Mouse (Mus musculus) midbrain, embryonic 15.5 days (tissue): ENCODE results near the gene Iqcf5. TPM values are rescaled to one million over a fixed set of nuclear protein-coding genes. Genes with fewer than 3 reads are reported as not detected.
"Not testable (repeated sequence)": the region's sequence is repeated elsewhere in the genome, so short reads cannot be mapped to it uniquely, and the experiment has no call there.

ENCODE experiments used
- ATAC-seq: fragments of 200-750 bp; cut with Nextera tagmentation; replicated peaks from 2 replicates; pipeline ENCODE4 v1.8.0; 2017; ENCODE audit warnings: moderate TSS enrichment
- H3K27ac ChIP-seq: fragments of 300-500 bp; sonication (generic); 2 replicates; pipeline ENCODE4 v1.5.1; 2015; ENCODE audit warnings: mild to moderate bottlenecking, inconsistent platforms
- H3K27me3 ChIP-seq: fragments of 300-500 bp; sonication (generic); replicated peaks from 2 replicates; pipeline ENCODE4 v1.6.1; 2015; ENCODE audit warnings: inconsistent platforms
- H3K36me3 ChIP-seq: fragments of 300-500 bp; sonication (generic); replicated peaks from 2 replicates; pipeline ENCODE4 v1.6.1; 2015; ENCODE audit warnings: inconsistent platforms
- H3K4me1 ChIP-seq: fragments of 300-500 bp; sonication (generic); 2 replicates; pipeline ENCODE4 v1.6.1; 2015; ENCODE audit warnings: inconsistent platforms
- H3K4me2 ChIP-seq: fragments of 300-500 bp; sonication (generic); 2 replicates; pipeline ENCODE4 v1.6.1; 2015; ENCODE audit warnings: inconsistent platforms, mild to moderate bottlenecking, moderate library complexity
- H3K4me3 ChIP-seq: fragments of 300-500 bp; sonication (generic); 2 replicates; pipeline ENCODE4 v1.5.1; 2015; ENCODE audit warnings: mild to moderate bottlenecking, inconsistent platforms
- H3K9ac ChIP-seq: fragments of 300-500 bp; sonication (generic); 2 replicates; pipeline ENCODE4 v1.6.1; 2015; ENCODE audit warnings: mild to moderate bottlenecking, inconsistent platforms
- H3K9me3 ChIP-seq: fragments of 300-500 bp; sonication (generic); 2 replicates; pipeline ENCODE4 v1.6.1; 2016; ENCODE audit warnings: inconsistent platforms
- WGBS: fragments of 180-500 bp; shearing (Covaris S2); methylation state at CpG from one replicate; pipeline ENCODE4 v1.1.7; 2015; ENCODE audit warnings: mixed read lengths; 5-methylcytosine and 5-hydroxymethylcytosine counted together
- polyA plus RNA-seq: library from polyadenylated mRNA; unstranded; fragments of >200 nt; fragmentation: Nextera tagmentation; extraction: Ambion mirVana; gene quantifications from 2 replicates; pipeline ENCODE4 v1.2.1, GENCODE M21; 2015

Iqcf5 gene
- polyA plus RNA-seq, 1 experiment from 2014 or later: not detected

DNA sequence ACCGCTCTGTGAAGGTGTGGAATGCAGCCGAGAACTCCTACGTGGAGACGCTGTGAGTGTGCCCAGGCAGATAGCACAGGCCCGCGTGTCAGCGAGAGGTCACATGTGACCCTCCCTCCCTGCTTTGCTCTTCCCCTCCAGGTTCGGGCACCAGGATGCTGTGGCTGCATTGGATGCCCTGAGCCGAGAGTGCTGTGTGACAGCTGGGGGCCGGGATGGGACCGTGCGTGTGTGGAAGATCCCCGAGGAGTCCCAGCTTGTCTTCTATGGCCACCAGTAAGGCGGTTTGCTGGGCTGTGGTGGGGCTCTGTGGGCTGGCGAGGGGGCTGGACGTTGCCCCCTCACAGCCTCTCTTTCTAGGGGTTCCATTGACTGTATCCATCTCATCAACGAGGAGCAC is 30.8 kb upstream of the Iqcf5 start:
- Histone ChIP-seq H3K9me3 (no peaks in the 10 kb centered on the region), H3K36me3 (peaks cover 20% of the 10 kb centered on the region), H3K4me3 (no peak overlapping the region), H3K4me1 (peaks cover 1% of the 10 kb centered on the region; the same call in 1 of the 2 replicates), H3K9ac (no peak overlapping the region), H3K27me3 (no peaks in the 10 kb centered on the region), H3K27ac (no peak overlapping the region), H3K4me2 (no peak overlapping the region)
- WGBS: 94% methylated on average over 17 of the region's 17 CpGs
- ATAC-seq: no peak

DNA sequence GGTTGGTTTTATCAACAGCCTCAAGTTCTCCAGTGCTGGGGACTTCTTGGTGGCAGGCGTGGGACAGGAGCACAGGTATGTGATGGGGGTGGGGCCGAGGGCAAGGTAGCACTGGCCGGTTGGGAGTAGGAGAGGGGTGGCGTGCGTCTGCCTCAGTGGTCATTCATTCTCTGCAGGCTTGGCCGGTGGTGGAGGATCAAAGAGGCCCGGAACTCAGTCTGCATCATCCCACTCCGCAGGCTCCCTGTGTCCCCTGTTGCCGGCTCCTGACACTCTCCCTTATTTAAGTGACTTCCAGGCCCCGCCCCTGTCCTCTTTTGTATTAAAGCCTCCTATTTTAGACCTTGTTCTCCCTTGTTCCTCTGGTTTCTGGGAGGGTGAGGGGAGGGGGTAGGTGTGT is 29.3 kb upstream of the Iqcf5 start:
- no peak for ATAC-seq
- Histone ChIP-seq H3K4me3 (no peak overlapping the region), H3K4me2 (no peak overlapping the region), H3K27ac (no peak overlapping the region), H3K9ac (no peak overlapping the region), H3K9me3 (no peaks in the 10 kb centered on the region), H3K36me3 (peaks cover 20% of the 10 kb centered on the region), H3K27me3 (no peaks in the 10 kb centered on the region), H3K4me1 (no peaks in the 10 kb centered on the region)
- 81% methylated on average over 10 of the region's 10 CpGs for WGBS

DNA sequence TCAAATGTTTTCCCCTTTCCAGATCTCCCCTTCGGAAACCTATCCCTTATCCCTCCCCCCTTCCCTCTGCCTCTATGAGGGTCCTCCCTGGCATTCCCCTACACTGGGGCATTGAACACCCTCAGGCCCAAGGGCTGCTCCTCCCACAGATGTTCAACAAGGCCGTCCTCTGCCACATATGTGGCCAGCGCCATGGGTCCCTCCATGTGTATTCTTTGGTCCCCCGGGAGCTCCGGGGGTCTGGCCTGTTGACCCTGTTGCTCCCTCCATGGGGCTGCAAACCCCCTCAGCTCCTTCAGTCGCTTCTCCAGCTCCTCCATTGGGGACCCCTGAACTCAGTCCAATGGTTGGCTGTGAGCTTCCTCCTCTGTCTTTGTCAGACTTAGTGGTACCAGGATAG is 26.8 kb upstream of the Iqcf5 start:
- not testable (repeated sequence) for H3K9ac ChIP-seq, H3K4me2 ChIP-seq, H3K4me1 ChIP-seq, H3K27ac ChIP-seq, H3K4me3 ChIP-seq, H3K9me3 ChIP-seq, ATAC-seq, H3K27me3 ChIP-seq
- WGBS: 86% methylated on average over 6 of the region's 6 CpGs
- H3K36me3 ChIP-seq: peaks cover 16% of the 10 kb centered on the region

DNA sequence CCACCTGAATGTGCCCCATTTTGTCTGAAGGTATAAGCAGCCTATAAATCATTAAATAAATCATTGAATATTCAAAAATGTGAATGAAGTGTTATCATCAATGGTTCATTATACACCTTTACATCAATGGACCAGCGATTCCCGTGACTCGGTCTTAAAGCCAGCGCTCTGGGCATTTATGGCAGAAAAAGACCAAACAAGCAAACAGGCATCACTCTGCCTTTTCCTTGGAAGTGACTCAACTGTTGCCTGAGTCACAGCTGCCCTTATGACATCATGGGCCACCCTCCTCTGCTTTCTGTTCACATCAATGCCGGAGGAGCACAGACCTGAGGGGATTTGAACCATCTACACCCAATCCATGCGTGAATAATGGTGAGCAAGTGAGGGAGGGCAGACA is 14.7 kb upstream of the Iqcf5 start, which contains the start of gene Iqcf1:
Gene Iqcf1 (plus strand): TSS at position 301 of the 400 bp plus-strand sequence.
- no peak for ATAC-seq
- H3K4me1 ChIP-seq: no peaks in the 10 kb centered on the region
- WGBS: 94% methylated on average over 6 of the region's 6 CpGs
- no peak within 1 kb of the TSS for H3K9ac ChIP-seq
- no peaks in the 10 kb centered on the region for H3K27me3 ChIP-seq
- no peak within 1 kb of the TSS for H3K4me3 ChIP-seq
- H3K27ac ChIP-seq: no peak within 1 kb of the TSS
- no peak within 1 kb of the TSS for H3K4me2 ChIP-seq
- H3K9me3 ChIP-seq: no peaks in the 10 kb centered on the region
- H3K36me3 ChIP-seq: no peaks in the 10 kb centered on the region

DNA sequence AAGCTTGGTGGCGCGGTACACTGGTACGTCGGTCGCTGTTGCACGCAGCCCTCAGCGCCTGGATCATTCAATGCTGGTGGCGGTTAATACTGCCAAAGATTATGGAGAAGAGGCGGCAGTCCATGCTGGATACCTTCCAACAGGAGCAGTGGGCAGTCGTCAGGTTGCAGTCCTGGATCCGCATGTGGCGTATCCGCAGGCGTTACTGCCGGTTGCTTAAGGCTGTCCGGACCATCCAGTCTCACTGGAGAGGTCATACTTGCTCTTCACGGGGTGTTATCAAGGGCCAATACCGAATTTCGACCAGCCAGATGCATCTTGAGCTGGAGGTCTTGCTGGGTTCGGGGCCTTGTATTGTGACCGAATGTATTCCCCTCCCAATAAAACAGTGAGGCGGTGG is 12.5 kb upstream of the Iqcf5 start:
- Histone ChIP-seq H3K4me2 (no peak overlapping the region), H3K4me1 (no peaks in the 10 kb centered on the region), H3K36me3 (no peaks in the 10 kb centered on the region), H3K27ac (no peak overlapping the region), H3K4me3 (no peak overlapping the region), H3K9ac (no peak overlapping the region), H3K27me3 (no peaks in the 10 kb centered on the region), H3K9me3 (no peaks in the 10 kb centered on the region)
- no peak for ATAC-seq
- WGBS: 88% methylated on average over 22 of the region's 22 CpGs

DNA sequence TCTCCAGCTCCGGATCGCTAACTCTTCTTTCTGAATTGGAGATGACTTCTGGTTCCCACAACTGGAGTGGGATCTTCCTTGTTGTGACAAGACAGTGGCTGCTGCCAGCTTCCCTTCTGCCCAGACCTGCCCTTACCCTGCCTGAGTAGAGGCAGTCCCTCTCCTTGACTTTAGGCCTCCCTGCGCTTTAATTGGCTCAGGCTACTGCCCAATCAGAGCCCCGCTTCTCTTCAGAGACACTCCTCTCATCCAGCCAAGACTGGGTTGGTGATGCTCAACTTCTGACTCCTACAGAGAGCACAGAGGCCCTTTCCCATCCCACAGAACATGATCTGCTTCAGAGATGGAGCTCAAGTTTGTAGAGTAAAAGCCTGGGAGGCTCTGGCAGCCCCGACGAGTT is 10.1 kb upstream of the Iqcf5 start:
- Histone ChIP-seq H3K9me3 (no peaks in the 10 kb centered on the region), H3K4me2 (no peak overlapping the region), H3K36me3 (no peaks in the 10 kb centered on the region), H3K4me1 (no peaks in the 10 kb centered on the region), H3K9ac (no peak overlapping the region), H3K27ac (no peak overlapping the region), H3K27me3 (no peaks in the 10 kb centered on the region), H3K4me3 (no peak overlapping the region)
- WGBS: 70% methylated on average over 6 of the region's 6 CpGs
- no peak for ATAC-seq

DNA sequence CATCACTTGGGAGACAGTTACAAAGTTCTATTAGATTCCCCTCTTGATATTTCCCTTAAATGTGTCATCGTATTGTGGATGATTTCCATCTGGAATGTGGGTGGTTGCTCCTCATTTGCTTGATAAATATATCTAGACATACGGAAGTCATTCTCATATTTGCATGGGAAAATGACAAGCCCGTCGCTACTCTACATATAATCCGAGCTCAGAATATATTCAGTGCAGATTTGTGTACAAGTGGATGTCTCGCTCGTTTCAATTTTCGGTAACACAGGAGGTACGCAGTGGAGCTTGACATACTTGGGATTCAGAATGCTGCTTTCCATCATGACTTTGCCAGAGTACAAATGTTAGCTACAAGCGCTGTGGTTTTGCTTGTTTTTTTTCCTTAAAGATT is 5.0 kb upstream of the Iqcf5 start:
- Histone ChIP-seq H3K27me3 (no peaks in the 10 kb centered on the region), H3K4me3 (no peak overlapping the region), H3K36me3 (no peaks in the 10 kb centered on the region), H3K9me3 (no peaks in the 10 kb centered on the region), H3K9ac (no peak overlapping the region), H3K27ac (no peak overlapping the region), H3K4me1 (no peaks in the 10 kb centered on the region), H3K4me2 (no peak overlapping the region)
- WGBS: 92% methylated on average over 10 of the region's 10 CpGs
- no peak for ATAC-seq

DNA sequence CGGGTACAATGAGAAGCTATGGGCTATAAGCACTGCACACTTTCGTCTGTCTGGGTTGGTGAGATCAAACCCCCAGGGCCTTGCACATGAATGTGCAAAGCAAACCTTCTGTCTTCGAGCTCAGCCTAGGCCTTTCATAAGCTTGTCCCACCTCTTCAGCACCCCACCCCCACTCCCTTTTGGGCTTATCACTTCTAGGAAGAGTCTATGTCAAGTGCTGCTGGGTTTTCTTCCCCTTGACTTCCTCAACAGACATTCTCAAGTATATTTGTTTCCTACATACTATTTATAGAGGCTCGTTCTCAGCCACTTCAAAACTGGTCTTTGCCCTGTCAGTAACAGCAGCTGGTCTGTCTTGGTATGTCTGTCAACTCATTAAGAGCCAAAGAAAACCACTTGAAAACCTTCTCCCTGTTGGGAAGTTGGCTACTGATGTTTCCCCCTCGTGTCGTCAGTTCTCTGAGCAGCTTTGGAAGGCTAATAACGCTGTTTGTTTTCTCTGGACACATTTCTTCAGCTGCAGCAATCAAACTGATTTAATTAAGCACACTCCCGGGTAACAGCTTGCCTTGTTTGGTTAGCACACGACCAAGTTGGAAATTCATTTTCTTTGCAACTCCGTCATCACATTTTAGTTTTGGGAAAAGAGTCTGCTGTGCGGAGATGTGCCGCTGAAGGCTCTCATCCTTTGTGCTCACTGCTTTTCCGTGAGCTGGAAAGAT is 1.5 kb upstream of the Iqcf5 start:
- H3K27me3 ChIP-seq: no peaks in the 10 kb centered on the region
- no peaks in the 10 kb centered on the region for H3K9me3 ChIP-seq
- no peak overlapping the region for H3K9ac ChIP-seq
- H3K4me2 ChIP-seq: no peak overlapping the region
- H3K4me3 ChIP-seq: no peak overlapping the region
- H3K27ac ChIP-seq: no peak overlapping the region
- WGBS: 68% methylated on average over 13 of the region's 13 CpGs
- no peak for ATAC-seq
- no peaks in the 10 kb centered on the region for H3K4me1 ChIP-seq
- H3K36me3 ChIP-seq: no peaks in the 10 kb centered on the region

DNA sequence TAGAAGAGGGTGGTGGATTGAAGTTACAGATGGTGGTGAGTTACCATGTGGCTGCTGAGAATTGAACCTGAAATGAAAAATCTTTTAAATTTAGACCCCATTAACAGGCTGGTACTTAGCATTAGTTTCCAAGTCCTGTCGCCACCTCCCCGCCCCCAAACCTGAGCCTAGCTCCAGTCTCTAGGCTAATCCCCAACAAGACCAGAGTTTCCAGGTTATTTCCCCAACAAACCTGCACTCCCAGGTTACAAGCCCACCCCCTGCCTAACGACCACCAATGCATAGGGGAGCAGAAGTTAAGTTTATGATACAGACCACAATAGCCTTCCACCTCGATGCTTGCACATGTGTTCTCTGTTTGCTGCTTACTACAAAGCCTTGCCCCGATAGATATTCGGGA is 807 bp upstream of the Iqcf5 start:
- 84% methylated on average over 6 of the region's 6 CpGs for WGBS
- no peaks in the 10 kb centered on the region for H3K9me3 ChIP-seq
- ATAC-seq: no peak

DNA sequence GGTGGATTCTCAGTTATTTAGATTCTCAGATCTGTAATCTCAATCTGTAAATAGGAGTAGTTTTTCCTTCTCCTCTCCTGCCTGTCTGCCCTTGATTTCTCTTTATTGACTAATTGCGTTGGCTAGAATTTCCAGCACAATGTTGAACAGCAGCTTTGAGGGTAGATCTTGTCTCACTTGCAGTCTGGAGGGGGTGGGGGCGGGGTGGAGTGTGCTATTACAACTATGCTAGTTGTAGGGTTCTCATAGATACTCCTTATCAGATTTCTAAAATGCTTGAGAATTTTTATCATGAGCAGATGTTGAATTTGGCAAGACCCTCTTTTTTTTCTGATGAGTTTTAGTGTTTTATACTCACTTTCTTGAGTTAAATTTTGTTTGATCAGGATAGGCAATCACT is 5.1 kb downstream of the Iqcf5 start:
- Histone ChIP-seq H3K27ac (no peak overlapping the region), H3K9ac (no peak overlapping the region), H3K4me3 (no peak overlapping the region), H3K9me3 (no peaks in the 10 kb centered on the region), H3K4me1 (no peaks in the 10 kb centered on the region), H3K27me3 (no peaks in the 10 kb centered on the region), H3K36me3 (no peaks in the 10 kb centered on the region), H3K4me2 (no peak overlapping the region)
- ATAC-seq: no peak
- 82% methylated on average over 2 of the region's 2 CpGs for WGBS

More for the DNA sequence above, 807 bp upstream of the Iqcf5 start:
- Histone ChIP-seq H3K4me2 (no peak overlapping the region), H3K9ac (no peak overlapping the region), H3K4me3 (no peak overlapping the region), H3K27ac (no peak overlapping the region), H3K4me1 (no peaks in the 10 kb centered on the region), H3K36me3 (no peaks in the 10 kb centered on the region), H3K27me3 (no peaks in the 10 kb centered on the region)

DNA sequence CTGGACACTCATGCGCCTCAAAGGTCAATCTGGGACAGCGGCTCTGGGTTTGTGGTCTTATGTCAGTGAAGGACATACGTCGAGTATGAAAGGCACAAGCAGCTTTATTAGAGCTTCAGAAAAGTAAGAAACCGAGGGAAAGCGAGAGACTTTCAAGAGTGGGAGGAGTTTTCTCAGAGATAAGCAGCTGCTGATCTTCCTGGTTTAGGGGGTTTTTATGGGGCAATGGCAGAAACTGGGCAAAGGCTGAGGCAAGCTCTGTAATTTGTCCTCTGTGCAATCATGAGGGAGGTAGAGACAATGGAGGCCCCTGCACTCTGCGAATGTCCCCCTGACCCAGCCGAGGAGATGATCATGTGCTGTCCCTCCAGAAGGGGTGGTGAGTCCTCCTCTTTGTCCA is 5.5 kb downstream of the Iqcf5 start:
- WGBS: 84% methylated on average over 8 of the region's 8 CpGs
- Histone ChIP-seq H3K36me3 (no peaks in the 10 kb centered on the region), H3K4me2 (no peak overlapping the region), H3K27ac (no peak overlapping the region), H3K9me3 (no peaks in the 10 kb centered on the region), H3K4me3 (no peak overlapping the region), H3K9ac (no peak overlapping the region), H3K4me1 (no peaks in the 10 kb centered on the region), H3K27me3 (no peaks in the 10 kb centered on the region)
- no peak for ATAC-seq

DNA sequence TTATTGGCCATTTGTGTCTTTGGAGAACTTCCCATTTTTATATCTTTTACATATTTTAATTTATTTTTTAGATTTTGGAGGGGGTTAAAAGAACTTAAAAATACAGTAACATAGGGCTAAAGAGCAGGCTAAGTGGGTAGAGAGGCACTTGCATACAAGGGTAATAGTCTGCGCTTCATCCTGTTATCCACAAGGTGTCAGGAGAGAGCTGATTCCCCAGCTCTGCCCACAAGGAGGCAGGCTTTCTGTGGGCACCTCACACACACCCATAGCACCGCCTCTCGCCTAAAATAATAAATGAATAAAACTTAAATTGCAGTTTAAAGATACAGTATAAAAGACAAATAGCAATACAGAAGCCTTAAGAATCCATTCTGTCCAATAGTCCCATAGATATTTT is 17.5 kb downstream of the Iqcf5 start:
- 35% methylated on average over 3 of the region's 3 CpGs for WGBS
- H3K36me3 ChIP-seq: no peaks in the 10 kb centered on the region
- no peak overlapping the region for H3K4me2 ChIP-seq

DNA sequence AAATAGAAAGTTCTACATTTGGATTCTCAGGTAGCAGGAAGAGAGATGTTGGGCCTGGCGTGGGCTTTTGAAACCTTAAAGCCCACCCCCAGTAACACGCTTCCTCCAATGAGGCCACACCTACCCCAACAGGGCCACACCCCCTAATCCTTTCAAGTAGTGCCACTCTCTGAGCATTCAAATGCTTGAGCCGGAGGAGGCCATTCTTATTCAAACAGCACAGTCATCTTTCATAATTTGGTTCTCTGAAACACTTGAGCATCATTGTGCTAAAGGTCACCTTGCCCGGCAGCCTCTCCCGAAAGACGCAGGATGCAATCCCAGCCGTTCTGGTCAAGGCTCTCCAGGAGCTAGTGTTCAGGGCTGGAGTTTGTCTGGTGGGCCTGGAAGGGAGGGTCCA is 19.9 kb downstream of the Iqcf5 start:
- Histone ChIP-seq H3K4me1 (no peaks in the 10 kb centered on the region), H3K27me3 (no peaks in the 10 kb centered on the region), H3K9me3 (no peaks in the 10 kb centered on the region), H3K4me3 (no peak overlapping the region), H3K27ac (no peak overlapping the region), H3K9ac (no peak overlapping the region), H3K36me3 (no peaks in the 10 kb centered on the region), H3K4me2 (no peak overlapping the region)
- ATAC-seq: no peak
- 88% methylated on average over 7 of the region's 7 CpGs for WGBS

More for the DNA sequence above, 17.5 kb downstream of the Iqcf5 start:
- no peak for ATAC-seq
- H3K4me1 ChIP-seq: no peaks in the 10 kb centered on the region
- no peak overlapping the region for H3K9ac ChIP-seq
- H3K27me3 ChIP-seq: no peaks in the 10 kb centered on the region
- H3K27ac ChIP-seq: no peak overlapping the region
- H3K9me3 ChIP-seq: no peaks in the 10 kb centered on the region
- no peak overlapping the region for H3K4me3 ChIP-seq
